Mouse (Mus musculus): ENCODE data around the gene Acsm2. TPM values are rescaled to one million over a fixed set of nuclear protein-coding genes. Genes with fewer than 3 reads are reported as not detected.
"Not testable (repeated sequence)": the region's sequence is repeated elsewhere in the genome, so short reads cannot be mapped to it uniquely, and the experiment has no call there.

The Acsm2 gene
- polyA plus RNA-seq, 1 experiment from 2014 or later: not detected

DNA sequence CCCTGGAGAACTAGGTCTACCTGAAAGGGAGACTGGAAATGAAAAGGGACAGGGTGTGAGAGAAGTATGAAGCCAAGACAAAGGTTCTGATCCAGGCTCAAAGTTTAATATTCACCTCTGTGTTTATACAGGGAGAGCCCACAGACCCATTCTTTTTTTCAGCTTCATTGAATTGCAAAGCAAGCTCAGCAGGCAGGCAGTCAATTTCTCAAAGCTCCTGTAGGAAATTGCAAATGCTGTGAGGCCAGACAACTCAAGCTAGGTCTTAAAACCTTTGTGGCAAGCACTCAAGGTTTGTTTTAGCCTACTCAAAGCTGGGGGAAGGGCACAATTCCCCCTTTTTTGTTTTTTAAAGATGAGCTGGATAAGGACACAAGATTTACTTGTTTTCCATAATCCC is 8.6 kb upstream of the Acsm2 start:
- no peak overlapping the region for H3K4me2 ChIP-seq (ENCODE audit: low read length)
- H3K4me1 ChIP-seq (ENCODE audit: control insufficient read depth, insufficient read depth, low read length): no peaks in the 10 kb centered on the region
- no peak overlapping the region for H3K4me3 ChIP-seq (replicated peaks; ENCODE audit: low read depth, low read length)
- H3K36me3 ChIP-seq (ENCODE audit: control insufficient read depth, insufficient read depth, low read length): no peaks in the 10 kb centered on the region
- no peak for DNase-seq
- no peaks in the 10 kb centered on the region for H3K27me3 ChIP-seq (ENCODE audit: control insufficient read depth, insufficient read depth, low read length)
- H3K9ac ChIP-seq (replicated peaks; ENCODE audit: low read length): no peak overlapping the region
- no peak for ATAC-seq (ENCODE audit: low FRiP score, low TSS enrichment)
- H3K9me3 ChIP-seq (ENCODE audit: control insufficient read depth, low read length): no peaks in the 10 kb centered on the region
- no peak overlapping the region for H3K27ac ChIP-seq (replicated peaks; ENCODE audit: low read depth, low read length)

DNA sequence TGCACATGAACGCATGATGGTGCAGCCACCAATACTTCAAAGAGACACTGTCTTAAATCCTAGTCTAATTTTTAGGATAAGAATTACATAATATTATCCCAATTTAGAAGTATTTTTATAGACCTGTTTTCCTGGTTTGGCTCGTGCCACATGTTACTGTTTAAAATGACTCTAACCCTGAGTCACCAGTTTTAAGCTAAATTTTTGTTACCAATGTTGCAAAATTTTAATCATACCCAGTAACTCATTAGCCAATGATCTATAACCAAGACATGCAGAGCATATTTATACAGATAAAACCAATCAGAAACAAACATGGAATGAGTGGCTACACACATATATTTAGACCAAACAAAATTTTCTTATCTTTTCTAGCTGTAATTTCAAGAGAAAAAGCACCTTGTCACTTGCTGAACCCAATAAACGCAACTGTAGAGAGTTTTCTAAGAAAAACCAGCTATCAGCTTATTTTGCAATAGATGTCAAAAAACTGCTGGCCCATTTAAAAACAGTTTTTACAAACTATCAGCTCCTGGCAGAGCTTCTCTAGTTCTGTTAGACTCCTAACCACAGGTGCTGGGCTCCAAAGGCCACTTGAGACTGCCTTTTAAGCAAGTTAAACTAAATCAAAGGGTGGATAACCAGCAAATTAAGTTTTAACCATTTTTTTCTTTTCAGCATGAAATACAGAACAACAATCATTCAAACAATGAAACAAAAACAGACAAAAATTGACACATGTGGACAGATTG is 3.5 kb upstream of the Acsm2 start:
- H3K36me3 ChIP-seq (ENCODE audit: control insufficient read depth, insufficient read depth, low read length): no peaks in the 10 kb centered on the region
- WGBS: 94% methylated on average over 3 of the region's 3 CpGs
- no peaks in the 10 kb centered on the region for H3K4me1 ChIP-seq (ENCODE audit: control insufficient read depth, insufficient read depth, low read length)
- no peak overlapping the region for H3K9ac ChIP-seq (replicated peaks; ENCODE audit: low read length)
- ATAC-seq (ENCODE audit: low FRiP score, low TSS enrichment) (no peak), DNase-seq (no peak)
- no peak overlapping the region for H3K4me3 ChIP-seq (replicated peaks; ENCODE audit: low read depth, low read length)
- no peak overlapping the region for H3K4me2 ChIP-seq (ENCODE audit: low read length)
- no peak overlapping the region for H3K27ac ChIP-seq (replicated peaks; ENCODE audit: low read depth, low read length)
- no peaks in the 10 kb centered on the region for H3K27me3 ChIP-seq (ENCODE audit: control insufficient read depth, insufficient read depth, low read length)
- no peaks in the 10 kb centered on the region for H3K9me3 ChIP-seq (ENCODE audit: control insufficient read depth, low read length)

GRCm38 (mm10) chr7:119559789-119560451 is 5.8 kb downstream of the Acsm2 start:
- H3K36me3 ChIP-seq (ENCODE audit: control insufficient read depth, insufficient read depth, low read length): no peaks in the 10 kb centered on the region

DNA sequence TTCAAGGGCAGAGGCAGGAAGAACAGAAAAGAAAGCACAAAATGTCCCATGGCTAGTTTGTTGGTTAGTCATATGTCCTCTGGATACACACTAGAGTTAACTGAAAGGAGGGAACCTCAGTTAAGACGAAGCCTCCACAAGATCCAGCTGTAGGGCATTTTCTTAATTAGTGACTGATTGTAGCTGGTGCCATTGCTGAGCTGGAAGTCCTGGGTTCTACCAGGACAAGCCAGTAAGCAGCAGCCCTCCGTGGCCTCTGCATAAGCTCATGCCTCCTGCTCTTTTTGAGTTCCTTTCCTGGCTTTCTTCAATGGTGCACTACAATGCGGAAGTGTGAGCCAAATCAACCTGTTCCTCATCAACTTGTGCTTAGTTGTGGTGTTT is 6.3 kb downstream of the Acsm2 start:
- Histone ChIP-seq H3K9me3 (ENCODE audit: control insufficient read depth, low read length) (no peaks in the 10 kb centered on the region), H3K9ac (replicated peaks; ENCODE audit: low read length) (no peak overlapping the region), H3K36me3 (ENCODE audit: control insufficient read depth, insufficient read depth, low read length) (no peaks in the 10 kb centered on the region), H3K4me2 (ENCODE audit: low read length) (no peak overlapping the region), H3K4me3 (replicated peaks; ENCODE audit: low read depth, low read length) (no peak overlapping the region), H3K27ac (replicated peaks; ENCODE audit: low read depth, low read length) (no peak overlapping the region), H3K27me3 (ENCODE audit: control insufficient read depth, insufficient read depth, low read length) (no peaks in the 10 kb centered on the region), H3K4me1 (ENCODE audit: control insufficient read depth, insufficient read depth, low read length) (no peaks in the 10 kb centered on the region)
- ATAC-seq (ENCODE audit: low FRiP score, low TSS enrichment) (no peak), DNase-seq (no peak)
- whole genome bisulfite sequencing: 89% methylated on average over 3 of the region's 3 CpGs

More at GRCm38 (mm10) chr7:119559789-119560451, 5.8 kb downstream of the Acsm2 start:
- Histone ChIP-seq H3K27me3 (ENCODE audit: control insufficient read depth, insufficient read depth, low read length) (no peaks in the 10 kb centered on the region), H3K4me2 (ENCODE audit: low read length) (no peak overlapping the region), H3K9ac (replicated peaks; ENCODE audit: low read length) (no peak overlapping the region), H3K4me3 (replicated peaks; ENCODE audit: low read depth, low read length) (no peak overlapping the region), H3K9me3 (ENCODE audit: control insufficient read depth, low read length) (no peaks in the 10 kb centered on the region), H3K27ac (replicated peaks; ENCODE audit: low read depth, low read length) (no peak overlapping the region), H3K4me1 (ENCODE audit: control insufficient read depth, insufficient read depth, low read length) (no peaks in the 10 kb centered on the region)
- no peak for ATAC-seq (ENCODE audit: low FRiP score, low TSS enrichment)
- WGBS: 85% methylated on average over 3 of the region's 3 CpGs
- no peak for DNase-seq

GRCm38 (mm10) chr7:119561441-119561840 is 7.3 kb downstream of the Acsm2 start:
- no peaks in the 10 kb centered on the region for H3K4me1 ChIP-seq (ENCODE audit: control insufficient read depth, insufficient read depth, low read length)
- no peaks in the 10 kb centered on the region for H3K36me3 ChIP-seq (ENCODE audit: control insufficient read depth, insufficient read depth, low read length)
- no peak overlapping the region for H3K27ac ChIP-seq (replicated peaks; ENCODE audit: low read depth, low read length)
- no peak overlapping the region for H3K4me2 ChIP-seq (ENCODE audit: low read length)
- no peak overlapping the region for H3K4me3 ChIP-seq (replicated peaks; ENCODE audit: low read depth, low read length)
- WGBS: 58% methylated on average over 4 of the region's 4 CpGs
- no peaks in the 10 kb centered on the region for H3K9me3 ChIP-seq (ENCODE audit: control insufficient read depth, low read length)
- DNase-seq (no peak), ATAC-seq (ENCODE audit: low FRiP score, low TSS enrichment) (no peak)
- H3K9ac ChIP-seq (replicated peaks; ENCODE audit: low read length): no peak overlapping the region
- H3K27me3 ChIP-seq (ENCODE audit: control insufficient read depth, insufficient read depth, low read length): no peaks in the 10 kb centered on the region

GRCm38 (mm10) chr7:119562476-119562875 is 8.3 kb downstream of the Acsm2 start:
- H3K27ac ChIP-seq (replicated peaks; ENCODE audit: low read depth, low read length); H3K9me3 ChIP-seq (ENCODE audit: control insufficient read depth, low read length); ATAC-seq (ENCODE audit: low FRiP score, low TSS enrichment); H3K36me3 ChIP-seq (ENCODE audit: control insufficient read depth, insufficient read depth, low read length); H3K27me3 ChIP-seq (ENCODE audit: control insufficient read depth, insufficient read depth, low read length); H3K9ac ChIP-seq (replicated peaks; ENCODE audit: low read length); DNase-seq; H3K4me1 ChIP-seq (ENCODE audit: control insufficient read depth, insufficient read depth, low read length); H3K4me2 ChIP-seq (ENCODE audit: low read length); H3K4me3 ChIP-seq (replicated peaks; ENCODE audit: low read depth, low read length): not testable (repeated sequence)
- 86% methylated on average over 2 of the region's 2 CpGs for WGBS

DNA sequence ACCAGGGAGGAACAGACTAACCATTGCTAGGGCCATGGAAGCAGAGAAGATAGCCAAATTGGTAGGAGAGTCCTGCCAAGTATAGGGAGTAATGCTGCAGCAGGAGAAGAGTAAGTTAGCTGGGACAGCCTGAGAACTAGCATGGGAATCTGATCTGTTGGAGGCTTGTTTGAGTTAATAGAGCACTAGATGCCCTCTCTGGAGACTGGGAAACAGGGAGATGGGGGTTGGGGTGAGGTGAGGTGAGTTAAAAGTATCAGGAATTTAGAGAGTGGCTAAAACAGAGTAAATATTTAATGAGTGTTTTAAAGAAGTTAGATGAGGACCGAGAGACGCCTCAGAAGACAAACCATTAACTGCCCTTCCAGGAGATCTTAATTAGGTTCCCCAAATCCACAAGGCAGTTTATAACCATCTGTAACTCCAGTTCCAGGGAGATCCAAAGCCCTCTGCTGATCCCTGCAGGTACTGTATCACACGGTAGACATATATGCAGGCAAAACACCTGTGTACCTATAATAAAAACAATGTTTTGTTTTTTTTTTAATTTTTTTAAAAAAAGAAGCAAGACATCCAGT is 40.5 kb downstream of the Acsm2 start:
- Histone ChIP-seq H3K4me1 (ENCODE audit: control insufficient read depth, insufficient read depth, low read length) (no peaks in the 10 kb centered on the region), H3K9me3 (ENCODE audit: control insufficient read depth, low read length) (no peaks in the 10 kb centered on the region), H3K36me3 (ENCODE audit: control insufficient read depth, insufficient read depth, low read length) (no peaks in the 10 kb centered on the region), H3K27ac (replicated peaks; ENCODE audit: low read depth, low read length) (no peak overlapping the region), H3K4me3 (replicated peaks; ENCODE audit: low read depth, low read length) (no peak overlapping the region), H3K4me2 (ENCODE audit: low read length) (no peak overlapping the region), H3K27me3 (ENCODE audit: control insufficient read depth, insufficient read depth, low read length) (no peaks in the 10 kb centered on the region), H3K9ac (replicated peaks; ENCODE audit: low read length) (no peak overlapping the region)
- WGBS: 86% methylated on average over 3 of the region's 3 CpGs
- ATAC-seq (ENCODE audit: low FRiP score, low TSS enrichment): no peak
- no peak for DNase-seq

- Histone ChIP-seq H3K27ac (replicated peaks; ENCODE audit: low read depth, low read length) (no peak overlapping the region), H3K4me3 (replicated peaks; ENCODE audit: low read depth, low read length) (no peak overlapping the region), H3K9ac (replicated peaks; ENCODE audit: low read length) (no peak overlapping the region), H3K9me3 (ENCODE audit: control insufficient read depth, low read length) (no peaks in the 10 kb centered on the region), H3K36me3 (ENCODE audit: control insufficient read depth, insufficient read depth, low read length) (no peaks in the 10 kb centered on the region), H3K4me1 (ENCODE audit: control insufficient read depth, insufficient read depth, low read length) (no peaks in the 10 kb centered on the region), H3K4me2 (ENCODE audit: low read length) (no peak overlapping the region), H3K27me3 (ENCODE audit: control insufficient read depth, insufficient read depth, low read length) (no peaks in the 10 kb centered on the region)
- DNase-seq (no peak), ATAC-seq (ENCODE audit: low FRiP score, low TSS enrichment) (no peak)
- WGBS: 21% methylated on average over 1 of the region's 1 CpGs
These were observed 41.2 kb downstream of the Acsm2 start for GRCm38 (mm10) chr7:119595306-119595705.

DNA sequence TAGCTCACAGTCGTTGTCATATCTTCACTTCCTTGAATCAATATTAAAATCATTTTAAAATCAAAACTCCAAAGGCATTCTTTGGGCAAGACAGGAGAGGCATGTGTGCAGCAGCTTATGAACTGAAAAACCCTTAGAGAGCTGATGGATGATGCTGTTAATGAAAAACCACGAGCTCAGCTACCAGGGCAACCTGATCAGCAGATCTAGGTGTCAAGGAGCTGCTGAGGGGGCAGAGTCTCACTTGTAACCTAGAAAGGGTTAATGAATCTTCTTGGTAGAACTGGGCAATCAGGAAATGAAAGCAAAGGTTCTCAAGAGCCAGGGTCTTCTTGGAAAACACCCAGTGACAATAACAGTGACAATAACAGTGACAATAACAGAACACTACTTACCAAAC is 42.4 kb downstream of the Acsm2 start:
- no peaks in the 10 kb centered on the region for H3K4me1 ChIP-seq (ENCODE audit: control insufficient read depth, insufficient read depth, low read length)
- no peaks in the 10 kb centered on the region for H3K9me3 ChIP-seq (ENCODE audit: control insufficient read depth, low read length)
- no peak overlapping the region for H3K4me2 ChIP-seq (ENCODE audit: low read length)
- H3K27ac ChIP-seq (replicated peaks; ENCODE audit: low read depth, low read length): no peak overlapping the region
- no peaks in the 10 kb centered on the region for H3K27me3 ChIP-seq (ENCODE audit: control insufficient read depth, insufficient read depth, low read length)
- no peak overlapping the region for H3K4me3 ChIP-seq (replicated peaks; ENCODE audit: low read depth, low read length)
- no peak for ATAC-seq (ENCODE audit: low FRiP score, low TSS enrichment)
- H3K36me3 ChIP-seq (ENCODE audit: control insufficient read depth, insufficient read depth, low read length): no peaks in the 10 kb centered on the region
- DNase-seq: no peak
- WGBS: 72% methylated on average over 2 of the region's 2 CpGs
- no peak overlapping the region for H3K9ac ChIP-seq (replicated peaks; ENCODE audit: low read length)

All from midbrain, embryonic 14.5 days (tissue).